ENCODE assay signal across 8 mouse cellular contexts in the genomic region with DNA sequence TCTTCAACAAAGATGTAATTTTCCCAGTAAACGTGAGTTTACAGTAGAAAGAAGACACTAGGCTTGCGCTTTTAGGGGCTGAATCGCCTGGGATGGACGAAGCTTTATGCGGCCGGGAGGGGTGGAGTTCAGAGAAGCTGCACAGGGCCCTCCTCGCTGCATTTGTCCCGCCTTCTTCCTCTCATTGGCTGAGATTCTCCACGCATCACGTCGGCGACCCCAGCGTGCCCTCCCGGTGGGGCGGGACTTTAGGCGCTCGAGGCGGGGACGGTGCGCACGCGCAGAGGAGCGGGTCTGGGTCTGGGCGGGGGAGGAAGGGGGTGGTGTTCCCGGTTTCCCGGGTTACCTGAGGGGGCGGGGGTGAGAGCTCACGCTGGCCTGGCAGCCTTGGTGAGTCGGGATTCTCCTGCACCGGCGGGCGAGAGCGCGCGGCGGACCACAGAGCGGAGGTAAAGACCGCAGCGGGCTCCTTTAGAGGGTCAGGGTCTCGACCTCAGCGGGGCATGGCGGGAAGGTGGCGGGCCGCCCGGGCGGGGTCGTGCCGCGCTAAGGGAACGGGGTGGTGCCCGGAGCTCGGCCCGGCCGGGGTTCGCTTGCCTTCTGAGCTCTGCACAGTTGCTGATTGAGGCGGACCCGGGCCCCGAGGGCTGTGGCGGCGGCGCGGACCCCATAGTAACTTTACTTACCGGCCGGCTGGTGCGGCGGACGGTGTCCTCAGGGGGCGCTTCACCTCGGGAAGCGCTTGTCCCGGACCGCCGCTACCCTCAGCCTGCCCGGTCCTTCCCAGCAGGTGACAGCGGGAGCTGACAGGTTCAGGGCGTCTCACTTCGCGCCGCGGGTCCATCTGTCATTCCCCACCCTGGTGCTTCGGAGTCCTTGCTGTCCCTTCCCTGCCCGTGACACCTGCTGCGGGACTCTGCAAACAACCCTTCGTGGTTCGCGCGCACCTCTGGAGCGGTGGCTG. TPM values are rescaled to one million over a fixed set of nuclear protein-coding genes. Genes with fewer than 3 reads are reported as not detected.
DNase-seq lines count a peak whose midpoint lies in the region; ATAC-seq lines count a peak whose summit lies in the region.

Gene Lyst (plus strand): TSS at position 350 of the 964 bp plus-strand sequence.

- H3K36me3 ChIP-seq in forebrain, embryonic 10.5 days (replicated peaks), result no peaks in the 10 kb centered on the region
- H3K36me3 ChIP-seq in heart, embryonic 16.5 days (ENCODE audit: control insufficient read depth, insufficient read depth), result no peaks in the 10 kb centered on the region
- no peaks in the 10 kb centered on the region for H3K36me3 ChIP-seq in liver, embryonic 15.5 days (replicated peaks)
- H3K36me3 ChIP-seq in neural tube, embryonic 12.5 days, result no peaks in the 10 kb centered on the region

- peak within 1 kb of the TSS; percentile 90 for H3K27ac ChIP-seq in forebrain, embryonic 10.5 days
- H3K27ac ChIP-seq in heart, embryonic 16.5 days (ENCODE audit: low read length), result peak within 1 kb of the TSS; percentile 86
- H3K27ac ChIP-seq in liver, embryonic 15.5 days (replicated peaks), result peak within 1 kb of the TSS; percentile 77
- peak within 1 kb of the TSS; percentile 57 for H3K27ac ChIP-seq in neural tube, embryonic 12.5 days

- no peaks in the 10 kb centered on the region for H3K27me3 ChIP-seq in forebrain, embryonic 10.5 days (ENCODE audit: poor library complexity, severe bottlenecking)
- no peaks in the 10 kb centered on the region for H3K27me3 ChIP-seq in heart, embryonic 16.5 days (ENCODE audit: control insufficient read depth, insufficient read depth, low read length)
- no peaks in the 10 kb centered on the region for H3K27me3 ChIP-seq in liver, embryonic 15.5 days
- no peaks in the 10 kb centered on the region for H3K27me3 ChIP-seq in neural tube, embryonic 12.5 days (replicated peaks)

- H3K4me3 ChIP-seq in forebrain, embryonic 10.5 days, result peak within 1 kb of the TSS; percentile 80
- H3K4me3 ChIP-seq in heart, embryonic 16.5 days (ENCODE audit: low read length), result peak within 1 kb of the TSS; percentile 92
- peak within 1 kb of the TSS; percentile 86 for H3K4me3 ChIP-seq in liver, embryonic 15.5 days (replicated peaks)
- peak within 1 kb of the TSS; percentile 79 for H3K4me3 ChIP-seq in neural tube, embryonic 12.5 days

- H3K4me2 ChIP-seq in heart, embryonic 16.5 days (ENCODE audit: low read depth, low read length), result peak within 1 kb of the TSS; percentile 96
- peak within 1 kb of the TSS; percentile 92 for H3K4me2 ChIP-seq in liver, embryonic 15.5 days
- peak within 1 kb of the TSS; percentile 88 for H3K4me2 ChIP-seq in neural tube, embryonic 12.5 days (replicated peaks)

- under 1% methylated on average over 88 of the region's 88 CpGs for WGBS in forebrain, embryonic 10.5 days
- WGBS in heart, embryonic 16.5 days, result under 1% methylated on average over 85 of the region's 88 CpGs
- under 1% methylated on average over 88 of the region's 88 CpGs for WGBS in liver, embryonic 15.5 days (ENCODE audit: insufficient replicate concordance)
- WGBS in neural tube, embryonic 12.5 days, result under 1% methylated on average over 88 of the region's 88 CpGs

- peak; percentile 93 for ATAC-seq in CD4-positive, CD25-positive, alpha-beta regulatory T cell, adult 4 months
- ATAC-seq in heart, embryonic 16.5 days (replicated peaks; ENCODE audit: extremely low read depth, insufficient read depth, low FRiP score), result peak; percentile 99
- ATAC-seq in liver, embryonic 15.5 days (ENCODE audit: insufficient read depth), result peak; percentile 95
- peak; percentile 98 for ATAC-seq in neural tube, embryonic 12.5 days (ENCODE audit: low FRiP score, low read depth)

- H3K4me1 ChIP-seq in forebrain, embryonic 10.5 days, result peaks cover 13% of the 10 kb centered on the region
- peaks cover 11% of the 10 kb centered on the region for H3K4me1 ChIP-seq in heart, embryonic 16.5 days (ENCODE audit: control insufficient read depth, insufficient read depth, low read length)
- peaks cover 37% of the 10 kb centered on the region for H3K4me1 ChIP-seq in liver, embryonic 15.5 days (replicated peaks)
- 0 out of 2 replicates have a peak, but pooled peaks cover 2% of the 10 kb centered on the region for H3K4me1 ChIP-seq in neural tube, embryonic 12.5 days

- H3K9ac ChIP-seq in heart, embryonic 16.5 days (ENCODE audit: low read length), result peak within 1 kb of the TSS; percentile 89
- H3K9ac ChIP-seq in liver, embryonic 15.5 days, result peak within 1 kb of the TSS; percentile 76
- H3K9ac ChIP-seq in neural tube, embryonic 12.5 days, result peak within 1 kb of the TSS; percentile 73

- DNase-seq in c-Kit-negative CD71-positive TER-119-positive erythroid progenitor cells, embryonic 14.5 days (ENCODE audit: low read depth, low spot score), result peak; percentile 88
- peak; percentile 99 for DNase-seq in forebrain, embryonic 10.5 days (ENCODE audit: extremely low spot score, low spot score)
- DNase-seq in kidney, postnatal 36 days, result peak; percentile 99 to 100
- DNase-seq in telencephalon, adult 2 months (ENCODE audit: low read depth, low spot score), result peak; percentile 95

- H3K9me3 ChIP-seq in forebrain, embryonic 10.5 days, result no peaks in the 10 kb centered on the region
- H3K9me3 ChIP-seq in heart, embryonic 16.5 days (replicated peaks; ENCODE audit: control insufficient read depth, low read length), result no peaks in the 10 kb centered on the region
- H3K9me3 ChIP-seq in liver, embryonic 15.5 days (replicated peaks), result no peaks in the 10 kb centered on the region
- no peaks in the 10 kb centered on the region for H3K9me3 ChIP-seq in neural tube, embryonic 12.5 days

RNA-seq across cellular contexts. Expression of gene Lyst, which starts in this region (rescaled TPM):
- 10 to 100 TPM in 1 of 2 experiments, 1 to 10 TPM in 1; 9.0 to 10.5 TPM for polyA plus RNA-seq in CD4-positive, CD25-positive, alpha-beta regulatory T cell, adult 4 months (2017; shearing (Covaris generic))
- 2.7 and 3.6 TPM in 2 replicates for polyA plus RNA-seq in forebrain, embryonic 10.5 days (2016; fragmentation: Nextera tagmentation; extraction: Ambion mirVana)
- polyA plus RNA-seq in heart, embryonic 16.5 days (2015; fragmentation: Nextera tagmentation; extraction: Ambion mirVana), result 3.2 TPM in 2 replicates
- polyA plus RNA-seq in liver, embryonic 15.5 days (2015; fragmentation: Nextera tagmentation; extraction: Ambion mirVana), result 3.6 and 4.8 TPM in 2 replicates
- 3.5 and 5.8 TPM in 2 replicates for polyA plus RNA-seq in neural tube, embryonic 12.5 days (2016; fragmentation: Nextera tagmentation; extraction: Ambion mirVana)

Comparison
In these comparisons a context has a peak if more than half of its experiments do, and no peak if none do; other contexts are left out.
1. Peak in every context shown above with its lines: DNase-seq, ATAC-seq, H3K4me3 ChIP-seq and H3K27ac ChIP-seq.